Mouse (Mus musculus): ENCODE results near the gene Dazap1. TPM values are rescaled to one million over a fixed set of nuclear protein-coding genes. Genes with fewer than 3 reads are reported as not detected.
"Not testable (repeated sequence)": the region's sequence is repeated elsewhere in the genome, so short reads cannot be mapped to it uniquely, and the experiment has no call there.

The Dazap1 gene
- polyA plus RNA-seq (2016; fragmentation: Nextera tagmentation; extraction: Ambion mirVana) = 65.1 and 69.7 TPM in 2 replicates

GRCm38 (mm10) chr10:80260642-80261584, at the start of gene Dazap1, which contains the start of gene Gamt:
Dazap1 (plus strand) TSS chr10:80261486.
Gamt (minus strand) TSS chr10:80261012.
- peak; percentile 85 for ATAC-seq (ENCODE audit: low FRiP score)
- Histone ChIP-seq H3K9ac (peak within 1 kb of the TSS; percentile 66), H3K27ac (peak within 1 kb of the TSS; percentile 92), H3K27me3 (no peaks in the 10 kb centered on the region), H3K4me1 (peaks cover 42% of the 10 kb centered on the region), H3K9me3 (no peaks in the 10 kb centered on the region), H3K4me3 (replicated peaks) (peak within 1 kb of the TSS; percentile 44), H3K4me2 (peak within 1 kb of the TSS; percentile 82), H3K36me3 (replicated peaks) (peaks cover 28% of the 10 kb centered on the region)
- under 1% methylated on average over 49 of the region's 49 CpGs for WGBS

- ATAC-seq (ENCODE audit: low FRiP score); H3K36me3 ChIP-seq (replicated peaks); H3K27me3 ChIP-seq; H3K9me3 ChIP-seq; H3K27ac ChIP-seq; H3K4me3 ChIP-seq (replicated peaks); H3K9ac ChIP-seq; H3K4me2 ChIP-seq: not testable (repeated sequence)
- WGBS = 71% methylated on average over 7 of the region's 7 CpGs
- peaks cover 46% of the 10 kb centered on the region for H3K4me1 ChIP-seq
These were observed 49.7 kb upstream of the Dazap1 start for GRCm38 (mm10) chr10:80211547-80212103.

DNA sequence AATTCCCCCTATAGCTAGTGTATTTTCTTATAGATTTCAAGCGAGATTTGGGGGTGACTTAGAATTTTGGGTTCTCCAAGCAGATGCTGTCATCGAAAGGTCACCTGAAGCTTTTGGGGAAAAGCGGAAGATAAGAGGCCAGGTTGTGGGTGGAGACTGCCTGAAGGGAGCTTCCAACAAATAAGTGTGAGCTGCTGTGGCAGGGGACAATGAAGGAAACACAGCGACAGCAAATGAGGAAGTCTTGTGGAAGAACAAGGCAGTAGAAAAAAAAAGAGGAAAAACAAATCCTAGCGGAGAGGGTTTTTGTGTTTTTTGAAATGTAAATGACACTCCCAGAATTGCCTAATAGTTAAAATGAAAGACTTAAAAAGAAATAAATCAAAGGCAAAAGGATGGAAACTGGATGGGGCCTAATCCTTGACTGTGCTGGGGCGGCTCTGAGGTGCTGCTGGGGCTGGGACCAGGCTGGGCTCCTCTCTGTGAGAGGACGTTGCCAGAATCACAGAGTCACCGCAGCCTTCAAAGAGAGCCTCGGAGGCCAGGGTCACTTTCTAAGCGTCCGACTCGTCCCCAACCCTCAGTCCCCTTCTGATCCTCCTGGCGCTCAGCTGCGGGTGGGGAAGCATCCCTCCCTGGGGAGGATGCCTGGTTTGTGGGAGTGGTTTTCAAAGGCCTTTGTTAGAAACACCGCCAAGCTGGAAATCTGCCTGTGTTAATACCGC, 46.1 kb upstream of the Dazap1 start:
- WGBS = 9% methylated on average over 16 of the region's 16 CpGs
- no peaks in the 10 kb centered on the region for H3K27me3 ChIP-seq
- 0 out of 2 replicates have a peak, but pooled peaks have one; percentile 41 for ATAC-seq (ENCODE audit: low FRiP score)
- H3K9me3 ChIP-seq = no peaks in the 10 kb centered on the region
- H3K36me3 ChIP-seq (replicated peaks) = no peaks in the 10 kb centered on the region
- H3K9ac ChIP-seq = no peak overlapping the region
- H3K4me1 ChIP-seq = peaks cover 19% of the 10 kb centered on the region
- no peak overlapping the region for H3K4me3 ChIP-seq (replicated peaks)
- 0 out of 2 replicates have a peak overlapping the region, but pooled peaks have one; percentile 15 for H3K4me2 ChIP-seq
- H3K27ac ChIP-seq = peak overlapping the region; percentile 71

DNA sequence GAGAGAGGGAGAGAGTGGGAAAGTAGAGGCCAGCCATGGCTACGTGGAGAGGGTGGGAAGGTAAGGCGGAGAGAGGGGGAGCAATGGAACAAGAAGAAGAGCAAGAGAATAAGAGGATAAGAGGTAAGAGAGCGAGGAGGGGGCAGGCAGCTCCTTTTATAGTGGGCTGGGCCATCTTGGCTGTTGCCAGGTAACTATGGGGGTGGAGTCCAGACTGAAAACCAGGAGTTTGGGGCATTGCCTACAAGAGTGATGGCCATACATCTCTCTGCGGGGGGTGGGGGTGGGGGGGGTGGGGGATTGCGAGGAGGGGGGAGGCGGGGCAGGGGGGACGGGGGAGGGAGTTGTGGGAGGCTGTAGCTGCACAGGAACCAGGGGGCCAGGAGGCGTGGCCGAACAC, 40.6 kb upstream of the Dazap1 start:
- H3K4me1 ChIP-seq = peaks cover 25% of the 10 kb centered on the region
- ATAC-seq (ENCODE audit: low FRiP score) = no peak
- H3K9ac ChIP-seq = no peak overlapping the region
- no peak overlapping the region for H3K27ac ChIP-seq
- no peaks in the 10 kb centered on the region for H3K9me3 ChIP-seq
- no peak overlapping the region for H3K4me3 ChIP-seq (replicated peaks)
- 42% methylated on average over 8 of the region's 9 CpGs for WGBS
- H3K36me3 ChIP-seq (replicated peaks) = no peaks in the 10 kb centered on the region
- H3K27me3 ChIP-seq = peaks cover 3% of the 10 kb centered on the region; the same call in 1 of the 2 replicates
- no peak overlapping the region for H3K4me2 ChIP-seq

DNA sequence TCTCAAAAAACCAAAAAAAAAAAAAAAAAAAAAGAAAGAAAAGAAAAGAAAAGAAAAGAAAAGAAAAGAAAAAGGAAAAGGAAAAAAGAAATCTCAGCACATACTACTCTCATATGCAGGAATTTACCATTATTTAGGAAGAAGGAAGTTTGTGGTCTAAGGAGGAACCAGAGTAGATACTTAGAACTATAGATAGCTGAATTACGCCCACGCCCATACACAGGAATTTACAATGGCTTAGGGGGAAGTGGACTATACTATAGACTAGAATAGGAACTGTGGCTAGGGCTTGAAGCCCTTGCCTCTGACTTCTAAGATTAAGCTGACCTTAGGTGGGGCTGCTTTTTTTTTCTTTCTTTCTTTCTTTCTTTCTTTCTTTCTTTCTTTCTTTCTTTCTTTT, 38.1 kb upstream of the Dazap1 start:
- H3K4me1 ChIP-seq = peaks cover 38% of the 10 kb centered on the region
- not testable (repeated sequence) for H3K9ac ChIP-seq; H3K27ac ChIP-seq; H3K27me3 ChIP-seq; H3K36me3 ChIP-seq (replicated peaks); H3K9me3 ChIP-seq; H3K4me2 ChIP-seq; ATAC-seq (ENCODE audit: low FRiP score); H3K4me3 ChIP-seq (replicated peaks)
- WGBS = 86% methylated on average over 2 of the region's 2 CpGs

DNA sequence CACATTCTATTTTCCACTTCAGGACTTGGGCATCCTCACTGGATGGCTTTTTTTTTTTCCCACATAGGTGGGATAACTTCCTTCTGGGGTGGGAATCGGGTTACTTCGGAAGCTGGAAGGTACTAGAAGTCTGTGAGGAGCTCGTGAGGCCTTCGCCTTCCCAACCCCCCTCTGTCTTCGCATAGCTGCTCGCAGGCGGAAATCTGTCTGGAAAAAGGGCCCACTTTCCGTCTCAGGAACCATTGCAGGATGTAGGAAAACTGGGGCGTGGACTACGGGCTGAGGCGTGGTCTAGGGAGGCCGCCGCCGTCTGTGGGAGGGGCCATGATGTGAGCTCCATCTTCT, 35.2 kb upstream of the Dazap1 start:
- H3K27ac ChIP-seq = peak overlapping the region; percentile 95
- no peak for ATAC-seq (ENCODE audit: low FRiP score)
- peak overlapping the region; percentile 87 for H3K4me3 ChIP-seq (replicated peaks)
- H3K4me1 ChIP-seq = peaks cover 57% of the 10 kb centered on the region
- peak overlapping the region; percentile 33 for H3K9ac ChIP-seq
- peak overlapping the region; percentile 95 for H3K4me2 ChIP-seq
- peaks cover 17% of the 10 kb centered on the region for H3K36me3 ChIP-seq (replicated peaks)
- no peaks in the 10 kb centered on the region for H3K9me3 ChIP-seq
- no peaks in the 10 kb centered on the region for H3K27me3 ChIP-seq
- 0% methylated on average over 14 of the region's 14 CpGs for WGBS

DNA sequence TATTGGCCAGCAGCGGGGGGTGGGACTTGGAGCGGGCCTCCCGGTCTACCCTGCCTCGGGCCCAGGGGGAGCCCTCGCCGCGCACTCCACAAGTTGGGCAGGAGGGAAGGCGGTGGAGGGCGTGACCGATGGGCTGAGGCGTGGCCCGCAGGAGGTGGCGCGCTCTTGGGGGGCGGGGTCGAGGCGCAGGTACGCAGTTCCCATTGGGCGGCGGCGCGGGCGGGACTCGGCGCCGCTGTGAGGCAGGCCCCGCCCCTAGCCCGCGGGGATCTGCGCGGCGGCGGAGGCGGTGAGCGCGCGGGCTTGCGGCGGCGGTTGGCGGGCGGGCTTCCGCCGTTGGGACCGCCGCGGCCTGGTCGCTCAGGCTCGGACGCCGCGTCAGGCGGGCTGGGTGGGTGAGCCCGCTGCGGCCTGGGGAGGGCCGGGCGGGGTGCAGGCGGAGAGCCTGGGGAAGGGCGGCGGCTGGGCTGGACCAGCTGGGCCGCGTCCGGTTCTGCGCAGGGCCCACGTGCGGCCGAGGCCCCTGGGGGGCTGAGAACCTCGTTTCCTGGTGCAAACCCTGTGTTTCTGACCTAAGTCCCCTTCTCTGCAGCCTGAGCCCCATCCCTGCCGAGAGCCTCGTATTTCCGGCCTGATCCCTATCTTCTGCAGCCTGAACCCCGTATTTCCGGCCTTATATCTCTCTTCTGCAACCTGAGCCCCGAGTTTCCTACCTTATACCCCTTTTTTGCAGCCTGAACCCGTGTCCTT, 34.7 kb upstream of the Dazap1 start, which contains the start of gene Mum1:
Mum1 (plus strand) TSS at position 19 of the 750 bp plus-strand sequence.
- Histone ChIP-seq H3K36me3 (replicated peaks) (peaks cover 20% of the 10 kb centered on the region), H3K9ac (peak within 1 kb of the TSS; percentile 98), H3K4me2 (peak within 1 kb of the TSS; percentile 95), H3K27ac (peak within 1 kb of the TSS; percentile 95), H3K27me3 (no peaks in the 10 kb centered on the region), H3K9me3 (no peaks in the 10 kb centered on the region), H3K4me1 (peaks cover 54% of the 10 kb centered on the region), H3K4me3 (replicated peaks) (peak within 1 kb of the TSS; percentile 87)
- under 1% methylated on average over 64 of the region's 75 CpGs for WGBS
- ATAC-seq (ENCODE audit: low FRiP score) = peak; percentile 97

DNA sequence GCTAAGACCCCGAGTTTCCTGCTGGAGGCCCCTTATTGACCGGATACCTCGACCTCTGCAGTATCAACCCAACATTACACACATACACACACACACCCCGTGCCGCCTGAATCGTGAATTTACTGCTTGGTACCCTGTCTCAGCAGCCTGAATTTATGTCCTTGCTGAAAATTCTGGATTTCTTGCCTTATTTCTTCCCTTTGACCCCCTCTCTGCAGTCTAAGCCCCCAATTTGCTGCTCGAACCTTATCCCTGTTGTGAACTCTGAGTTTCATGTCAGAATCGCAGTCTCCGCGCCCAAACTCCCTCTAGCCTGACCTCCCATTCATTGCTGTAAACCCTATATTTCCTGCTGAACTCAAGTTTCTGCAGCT, 34.1 kb upstream of the Dazap1 start:
- H3K9ac ChIP-seq = peak overlapping the region; percentile 98
- H3K27me3 ChIP-seq = no peaks in the 10 kb centered on the region
- peaks cover 26% of the 10 kb centered on the region for H3K36me3 ChIP-seq (replicated peaks)
- H3K4me2 ChIP-seq = peak overlapping the region; percentile 95
- ATAC-seq (ENCODE audit: low FRiP score) = no peak
- H3K9me3 ChIP-seq = no peaks in the 10 kb centered on the region
- 8% methylated on average over 10 of the region's 10 CpGs for WGBS
- peaks cover 52% of the 10 kb centered on the region for H3K4me1 ChIP-seq
- peak overlapping the region; percentile 87 for H3K4me3 ChIP-seq (replicated peaks)
- H3K27ac ChIP-seq = peak overlapping the region; percentile 95

GRCm38 (mm10) chr10:80227877-80228775, 33.2 kb upstream of the Dazap1 start:
- WGBS = 58% methylated on average over 15 of the region's 15 CpGs
- Histone ChIP-seq H3K4me3 (replicated peaks) (peak overlapping the region; percentile 87), H3K4me2 (peak overlapping the region; percentile 95), H3K36me3 (replicated peaks) (peaks cover 36% of the 10 kb centered on the region), H3K9me3 (no peaks in the 10 kb centered on the region), H3K9ac (peak overlapping the region; percentile 98), H3K27ac (peak overlapping the region; percentile 95), H3K27me3 (no peaks in the 10 kb centered on the region), H3K4me1 (peaks cover 58% of the 10 kb centered on the region)
- ATAC-seq (ENCODE audit: low FRiP score) = no peak

DNA sequence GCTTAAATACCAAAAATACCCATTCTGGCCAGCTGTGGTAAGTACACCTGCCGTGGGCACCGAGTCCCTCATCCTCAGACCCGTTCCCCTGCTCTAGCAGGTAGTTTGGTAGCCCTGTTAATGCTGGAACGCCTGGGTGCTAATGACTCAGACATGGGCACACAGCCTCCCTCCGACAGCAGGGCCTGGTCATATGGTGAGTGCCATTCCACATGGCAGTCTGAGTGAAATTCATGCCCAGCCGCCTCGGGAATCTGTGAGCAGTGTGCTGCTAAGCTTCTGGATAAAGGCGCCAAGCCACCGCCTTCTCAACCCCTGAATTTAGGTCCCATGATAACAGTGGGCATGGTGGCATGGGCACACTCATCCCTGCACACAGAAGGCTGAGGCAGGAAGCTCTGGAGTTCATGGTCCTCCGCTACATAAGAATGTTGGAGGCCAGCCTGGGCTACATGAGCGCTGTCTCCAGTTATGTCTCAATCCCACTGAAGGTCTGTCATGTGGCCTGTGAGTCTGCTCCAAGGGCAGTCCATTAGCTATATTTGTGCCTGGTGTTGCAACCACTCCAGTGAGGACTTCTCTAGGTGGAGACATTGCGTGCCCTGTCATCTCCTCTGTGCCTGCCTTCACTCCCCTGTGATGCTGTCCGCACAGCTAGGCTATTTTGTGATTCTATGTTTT, 25.0 kb upstream of the Dazap1 start:
- Histone ChIP-seq H3K27me3 (no peaks in the 10 kb centered on the region), H3K4me2 (no peak overlapping the region), H3K9ac (no peak overlapping the region), H3K4me1 (peaks cover 28% of the 10 kb centered on the region), H3K9me3 (no peaks in the 10 kb centered on the region), H3K36me3 (replicated peaks) (peaks cover 98% of the 10 kb centered on the region), H3K27ac (no peak overlapping the region), H3K4me3 (replicated peaks) (no peak overlapping the region)
- 95% methylated on average over 13 of the region's 13 CpGs for WGBS
- no peak for ATAC-seq (ENCODE audit: low FRiP score)
